Mouse (Mus musculus) kidney, adult 2 months (tissue): ENCODE data around the gene Fzd4. TPM values are rescaled to one million over a fixed set of nuclear protein-coding genes. Genes with fewer than 3 reads are reported as not detected.
A peak's percentile ranks its signal among the peaks of the same experiment; 100 is the strongest.

ENCODE experiments used
- DNase-seq: peaks from one replicate; pipeline ENCODE4 v3.0.0; 2021
- H3K27ac ChIP-seq: fragments of 200-500 bp; 2 replicates; pipeline ENCODE4 v1.5.1; 2012; ENCODE audit warnings: low read depth, low read length, control low read depth, inconsistent platforms; ENCODE audit not compliant: insufficient read depth
- H3K27me3 ChIP-seq: fragments of 200-500 bp; replicated peaks from 2 replicates; pipeline ENCODE4 v1.6.1; 2012; ENCODE audit warnings: mild to moderate bottlenecking, moderate library complexity, low read length, inconsistent platforms; ENCODE audit not compliant: control insufficient read depth, insufficient read depth
- H3K36me3 ChIP-seq: fragments of 200-500 bp; 2 replicates; pipeline ENCODE4 v1.6.1; 2012; ENCODE audit warnings: mild to moderate bottlenecking, moderate library complexity, low read length, inconsistent platforms; ENCODE audit not compliant: control insufficient read depth, insufficient read depth
- H3K4me1 ChIP-seq: fragments of 200-500 bp; 2 replicates; pipeline ENCODE4 v1.6.1; 2011; ENCODE audit warnings: low read length; ENCODE audit not compliant: control insufficient read depth, insufficient read depth
- H3K4me3 ChIP-seq: fragments of 200-500 bp; 2 replicates; pipeline ENCODE4 v1.5.1; 2011; ENCODE audit warnings: mild to moderate bottlenecking, low read depth, low read length, control low read depth; ENCODE audit not compliant: insufficient read depth
- CTCF ChIP-seq: fragments of 200-500 bp; conservative IDR thresholded peaks from 2 replicates; pipeline ENCODE4 v1.5.1; 2011; ENCODE audit warnings: low read depth, mild to moderate bottlenecking, control low read depth, low read length, moderate library complexity, mixed read lengths; ENCODE audit not compliant: insufficient read depth, insufficient read length
- POLR2A ChIP-seq: fragments of 200-500 bp; IDR thresholded peaks from one replicate; pipeline ENCODE4 v1.6.1; 2011; ENCODE audit warnings: low read depth, low read length, control low read depth
- WGBS: fragments of 180-500 bp; shearing (Covaris S2); methylation state at CpG from one replicate; pipeline ENCODE4 v1.1.7; 2018; 5-methylcytosine and 5-hydroxymethylcytosine counted together
- polyA plus RNA-seq: library from polyadenylated mRNA; depleted of rRNA; stranded (reverse); fragments of >200 nt; gene quantifications from 2 replicates; pipeline ENCODE4 v1.2.3, GENCODE M21; 2012

Gene Fzd4
- polyA plus RNA-seq, 1 experiment = 28.7 TPM

- Histone ChIP-seq H3K27me3 (no peaks in the 10 kb centered on the region), H3K4me3 (no peak overlapping the region), H3K27ac (no peak overlapping the region), H3K36me3 (no peaks in the 10 kb centered on the region), H3K4me1 (peaks cover 3% of the 10 kb centered on the region; the same call in 1 of the 2 replicates)
- 71% methylated on average over 1 of the region's 1 CpGs for WGBS
- no peak for TF ChIP-seq CTCF
- no peak for TF ChIP-seq POLR2A
- DNase-seq = no peak
Measured at GRCm38 (mm10) chr7:89370086-89370485, 34.1 kb upstream of the Fzd4 start.

GRCm38 (mm10) chr7:89370917-89371316, 33.2 kb upstream of the Fzd4 start:
- Histone ChIP-seq H3K27me3 (no peaks in the 10 kb centered on the region), H3K4me3 (no peak overlapping the region), H3K36me3 (no peaks in the 10 kb centered on the region), H3K27ac (no peak overlapping the region), H3K4me1 (peaks cover 3% of the 10 kb centered on the region; the same call in 1 of the 2 replicates)
- 12% methylated on average over 1 of the region's 1 CpGs for WGBS
- TF ChIP-seq POLR2A = no peak
- peak; percentile 68 for TF ChIP-seq CTCF
- DNase-seq = peak; percentile 73

GRCm38 (mm10) chr7:89371623-89372295, 32.4 kb upstream of the Fzd4 start:
- H3K36me3 ChIP-seq = no peaks in the 10 kb centered on the region
- H3K27ac ChIP-seq = no peak overlapping the region
- no peak overlapping the region for H3K4me3 ChIP-seq
- DNase-seq = no peak
- no peaks in the 10 kb centered on the region for H3K27me3 ChIP-seq
- TF ChIP-seq POLR2A (no peak), CTCF (no peak)
- 70% methylated on average over 6 of the region's 6 CpGs for WGBS
- peaks cover 3% of the 10 kb centered on the region; the same call in 1 of the 2 replicates for H3K4me1 ChIP-seq

- Histone ChIP-seq H3K4me1 (0 out of 2 replicates have a peak, but pooled peaks cover 5% of the 10 kb centered on the region), H3K27ac (peak overlapping the region; percentile 58), H3K36me3 (no peaks in the 10 kb centered on the region), H3K27me3 (no peaks in the 10 kb centered on the region), H3K4me3 (no peak overlapping the region)
- TF ChIP-seq POLR2A = no peak
- WGBS = 27% methylated on average over 7 of the region's 7 CpGs
- DNase-seq = peak; percentile 25
Measured at GRCm38 (mm10) chr7:89380935-89381705, 23.0 kb upstream of the Fzd4 start.

- H3K27ac ChIP-seq = no peak overlapping the region
- H3K4me1 ChIP-seq = 0 out of 2 replicates have a peak, but pooled peaks cover 5% of the 10 kb centered on the region
- TF ChIP-seq POLR2A = no peak
- no peak for TF ChIP-seq CTCF
- no peaks in the 10 kb centered on the region for H3K27me3 ChIP-seq
- no peak overlapping the region for H3K4me3 ChIP-seq
- no peaks in the 10 kb centered on the region for H3K36me3 ChIP-seq
- 92% methylated on average over 3 of the region's 3 CpGs for WGBS
- DNase-seq = no peak
Measured at GRCm38 (mm10) chr7:89382892-89383291, 21.3 kb upstream of the Fzd4 start.

GRCm38 (mm10) chr7:89388981-89389380, 15.2 kb upstream of the Fzd4 start:
- no peaks in the 10 kb centered on the region for H3K36me3 ChIP-seq
- no peak overlapping the region for H3K27ac ChIP-seq
- peaks cover 25% of the 10 kb centered on the region for H3K4me1 ChIP-seq
- no peaks in the 10 kb centered on the region for H3K27me3 ChIP-seq
- 65% methylated on average over 3 of the region's 3 CpGs for WGBS
- no peak for DNase-seq
- TF ChIP-seq CTCF = no peak
- no peak for TF ChIP-seq POLR2A
- H3K4me3 ChIP-seq = no peak overlapping the region

- TF ChIP-seq POLR2A (no peak), CTCF (no peak)
- no peak for DNase-seq
- Histone ChIP-seq H3K36me3 (no peaks in the 10 kb centered on the region), H3K27me3 (no peaks in the 10 kb centered on the region), H3K27ac (no peak overlapping the region), H3K4me1 (peaks cover 25% of the 10 kb centered on the region), H3K4me3 (no peak overlapping the region)
- WGBS = 33% methylated on average over 2 of the region's 2 CpGs
Measured at GRCm38 (mm10) chr7:89390660-89391059, 13.5 kb upstream of the Fzd4 start.
